Mouse (Mus musculus): ENCODE data around the gene Lyl1. TPM values are rescaled to one million over a fixed set of nuclear protein-coding genes. Genes with fewer than 3 reads are reported as not detected.

Lyl1 gene
- polyA plus RNA-seq, 1 experiment: 7.8 TPM

GRCm38 (mm10) chr8:84703466-84704249, 2.4 kb downstream of the Lyl1 start:
- DNase-seq (ENCODE audit: low spot score): no peak

GRCm38 (mm10) chr8:84704356-84704755, 3.1 kb downstream of the Lyl1 start:
- no peak for DNase-seq (ENCODE audit: low spot score)

GRCm38 (mm10) chr8:84704867-84705831, 3.9 kb downstream of the Lyl1 start:
- DNase-seq (ENCODE audit: low spot score): peak; percentile 27

- no peak for DNase-seq (ENCODE audit: low spot score)
Measured at GRCm38 (mm10) chr8:84705960-84706359, 4.7 kb downstream of the Lyl1 start.

- DNase-seq (ENCODE audit: low spot score): peak; percentile 39
Measured at GRCm38 (mm10) chr8:84706610-84707266, 5.5 kb downstream of the Lyl1 start.

- peak; percentile 49 for DNase-seq (ENCODE audit: low spot score)
Measured at GRCm38 (mm10) chr8:84707267-84707883, 6.1 kb downstream of the Lyl1 start.

- DNase-seq (ENCODE audit: low spot score): no peak
Measured at GRCm38 (mm10) chr8:84708071-84708541, 6.8 kb downstream of the Lyl1 start.

- DNase-seq (ENCODE audit: low spot score): peak; percentile 76
Measured at GRCm38 (mm10) chr8:84708774-84709475, 7.7 kb downstream of the Lyl1 start.

GRCm38 (mm10) chr8:84709931-84710330, 8.7 kb downstream of the Lyl1 start:
- no peak for DNase-seq (ENCODE audit: low spot score)

- DNase-seq (ENCODE audit: low spot score): no peak
Measured at GRCm38 (mm10) chr8:84711312-84711711, 10.1 kb downstream of the Lyl1 start.

GRCm38 (mm10) chr8:84711933-84712758, 10.9 kb downstream of the Lyl1 start:
- no peak for DNase-seq (ENCODE audit: low spot score)

GRCm38 (mm10) chr8:84712759-84713120, 11.5 kb downstream of the Lyl1 start:
- no peak for DNase-seq (ENCODE audit: low spot score)

- no peak for DNase-seq (ENCODE audit: low spot score)
Measured at GRCm38 (mm10) chr8:84713381-84713780, 12.1 kb downstream of the Lyl1 start.

GRCm38 (mm10) chr8:84714161-84714560, 12.9 kb downstream of the Lyl1 start:
- DNase-seq (ENCODE audit: low spot score): no peak

- no peak for DNase-seq (ENCODE audit: low spot score)
Measured at GRCm38 (mm10) chr8:84715893-84716468, 14.7 kb downstream of the Lyl1 start.

- DNase-seq (ENCODE audit: low spot score): no peak
Measured at GRCm38 (mm10) chr8:84716790-84717189, 15.5 kb downstream of the Lyl1 start.

GRCm38 (mm10) chr8:84718476-84718875, 17.2 kb downstream of the Lyl1 start:
- DNase-seq (ENCODE audit: low spot score): no peak

- no peak for DNase-seq (ENCODE audit: low spot score)
Measured at GRCm38 (mm10) chr8:84718959-84719690, 17.9 kb downstream of the Lyl1 start.

GRCm38 (mm10) chr8:84722530-84722849, 21.2 kb downstream of the Lyl1 start:
- no peak for DNase-seq (ENCODE audit: low spot score)

All from urinary bladder, adult 2 months (tissue).